Mouse (Mus musculus) C2C12 (cell line): ENCODE results near the gene Abcc4. TPM values are rescaled to one million over a fixed set of nuclear protein-coding genes. Genes with fewer than 3 reads are reported as not detected.

Experiments
- H3K27me3 ChIP-seq: one replicate; pipeline ENCODE4 v1.6.1; 2011; ENCODE audit not compliant: control insufficient read depth, insufficient read depth, insufficient read length
- H3K36me3 ChIP-seq: one replicate; pipeline ENCODE4 v1.6.1; 2011; ENCODE audit not compliant: control insufficient read depth, insufficient read depth
- H3K4me3 ChIP-seq: one replicate; pipeline ENCODE4 v1.5.1; 2011; ENCODE audit warnings: mild to moderate bottlenecking, control low read depth; ENCODE audit not compliant: poor library complexity, insufficient read depth, severe bottlenecking
- H3K79me2 ChIP-seq: one replicate; pipeline ENCODE4 v1.6.1; 2011; ENCODE audit not compliant: control insufficient read depth, insufficient read depth
- H3K79me3 ChIP-seq: one replicate; pipeline ENCODE4 v1.6.1; 2011; ENCODE audit warnings: low read depth, control low read depth
- H3ac ChIP-seq: one replicate; pipeline ENCODE3; 2011; ENCODE audit warnings: low read depth; ENCODE audit not compliant: control insufficient read depth, insufficient read length
- CEBPB ChIP-seq: IDR thresholded peaks from one replicate; pipeline ENCODE4 v1.6.1; 2011; ENCODE audit warnings: low read depth, mild to moderate bottlenecking, control low read depth, moderate library complexity
- CTCF ChIP-seq: IDR thresholded peaks from one replicate; pipeline ENCODE4 v1.5.1; 2011; ENCODE audit not compliant: control insufficient read depth, insufficient read depth, insufficient read length
- FOSL1 ChIP-seq: IDR thresholded peaks from one replicate; pipeline ENCODE4 v1.8.0; 2011; ENCODE audit warnings: mild to moderate bottlenecking, low read length; ENCODE audit not compliant: poor library complexity, insufficient read depth, severe bottlenecking
- MAX ChIP-seq: IDR thresholded peaks from one replicate; pipeline ENCODE4 v1.6.1; 2011; ENCODE audit warnings: mild to moderate bottlenecking, control low read depth
- MYOD1 ChIP-seq: IDR thresholded peaks from one replicate; pipeline ENCODE4 v1.6.1; 2011; ENCODE audit warnings: low read depth; ENCODE audit not compliant: control insufficient read depth, insufficient read length
- MYOG ChIP-seq: IDR thresholded peaks from one replicate; pipeline ENCODE4 v1.6.1; 2011; ENCODE audit not compliant: control insufficient read depth, insufficient read length; ENCODE audit errors: extremely low read depth
- USF1 ChIP-seq: IDR thresholded peaks from one replicate; pipeline ENCODE4 v1.6.1; 2011; ENCODE audit warnings: low read depth, mild to moderate bottlenecking, control low read depth, moderate library complexity
- polyA plus RNA-seq: library from polyadenylated mRNA; unstranded; fragments of >200 nt; fragmentation: generic; extraction: Trizol; gene quantifications from one replicate; pipeline ENCODE4 v1.2.1, GENCODE M21; 2012; ENCODE audit warnings: missing spikeins

The Abcc4 gene
- polyA plus RNA-seq, 1 experiment, result 9.0 TPM

- no peak overlapping the region for H3ac ChIP-seq
- H3K79me2 ChIP-seq, result no peaks in the 10 kb centered on the region
- no peaks in the 10 kb centered on the region for H3K79me3 ChIP-seq
- H3K27me3 ChIP-seq, result no peaks in the 10 kb centered on the region
- no peaks in the 10 kb centered on the region for H3K36me3 ChIP-seq
- no peak overlapping the region for H3K4me3 ChIP-seq
- TF ChIP-seq USF1 (no peak), CTCF (no peak), MYOG (no peak), MYOD1 (no peak), FOSL1 (no peak), MAX (no peak), CEBPB (no peak)
Observed at GRCm38 (mm10) chr14:118725467-118725866, 19.4 kb upstream of the Abcc4 start.

- no peaks in the 10 kb centered on the region for H3K79me2 ChIP-seq
- H3K79me3 ChIP-seq, result no peaks in the 10 kb centered on the region
- H3ac ChIP-seq, result no peak overlapping the region
- TF ChIP-seq MYOG, result no peak
- no peaks in the 10 kb centered on the region for H3K27me3 ChIP-seq
- no peaks in the 10 kb centered on the region for H3K36me3 ChIP-seq
- no peak overlapping the region for H3K4me3 ChIP-seq
Observed at GRCm38 (mm10) chr14:118723920-118724693, 18.1 kb upstream of the Abcc4 start.

GRCm38 (mm10) chr14:118719566-118720174 is 13.7 kb upstream of the Abcc4 start:
- no peaks in the 10 kb centered on the region for H3K79me2 ChIP-seq
- H3K4me3 ChIP-seq, result no peak overlapping the region
- no peaks in the 10 kb centered on the region for H3K36me3 ChIP-seq
- no peaks in the 10 kb centered on the region for H3K27me3 ChIP-seq
- no peaks in the 10 kb centered on the region for H3K79me3 ChIP-seq
- no peak overlapping the region for H3ac ChIP-seq
- no peak for TF ChIP-seq USF1
- no peak for TF ChIP-seq CTCF
- TF ChIP-seq MYOG, result no peak
- no peak for TF ChIP-seq CEBPB
- TF ChIP-seq FOSL1, result no peak
- TF ChIP-seq MYOD1, result no peak
- TF ChIP-seq MAX, result no peak

GRCm38 (mm10) chr14:118718576-118718975 is 12.6 kb upstream of the Abcc4 start:
- Histone ChIP-seq H3K27me3 (no peaks in the 10 kb centered on the region), H3K79me2 (no peaks in the 10 kb centered on the region), H3ac (no peak overlapping the region), H3K4me3 (no peak overlapping the region), H3K79me3 (no peaks in the 10 kb centered on the region), H3K36me3 (no peaks in the 10 kb centered on the region)
- TF ChIP-seq FOSL1, result no peak
- no peak for TF ChIP-seq CTCF
- no peak for TF ChIP-seq MAX
- TF ChIP-seq USF1, result no peak
- TF ChIP-seq MYOG, result no peak
- no peak for TF ChIP-seq CEBPB
- TF ChIP-seq MYOD1, result no peak

- Histone ChIP-seq H3K4me3 (no peak overlapping the region), H3K79me3 (no peaks in the 10 kb centered on the region), H3ac (no peak overlapping the region), H3K27me3 (no peaks in the 10 kb centered on the region), H3K79me2 (no peaks in the 10 kb centered on the region), H3K36me3 (no peaks in the 10 kb centered on the region)
- TF ChIP-seq MYOG (no peak), MYOD1 (no peak), CEBPB (no peak), USF1 (no peak), CTCF (no peak), MAX (no peak), FOSL1 (no peak)
Observed at GRCm38 (mm10) chr14:118716372-118717312, 10.6 kb upstream of the Abcc4 start.
